Mouse (Mus musculus): ENCODE data around the gene Gm10972. TPM values are rescaled to one million over a fixed set of nuclear protein-coding genes. Genes with fewer than 3 reads are reported as not detected.
"Not testable (repeated sequence)": the region's sequence is repeated elsewhere in the genome, so short reads cannot be mapped to it uniquely, and the experiment has no call there.

Gm10972 gene
- polyA plus RNA-seq, 1 experiment from 2014 or later, result not detected

DNA sequence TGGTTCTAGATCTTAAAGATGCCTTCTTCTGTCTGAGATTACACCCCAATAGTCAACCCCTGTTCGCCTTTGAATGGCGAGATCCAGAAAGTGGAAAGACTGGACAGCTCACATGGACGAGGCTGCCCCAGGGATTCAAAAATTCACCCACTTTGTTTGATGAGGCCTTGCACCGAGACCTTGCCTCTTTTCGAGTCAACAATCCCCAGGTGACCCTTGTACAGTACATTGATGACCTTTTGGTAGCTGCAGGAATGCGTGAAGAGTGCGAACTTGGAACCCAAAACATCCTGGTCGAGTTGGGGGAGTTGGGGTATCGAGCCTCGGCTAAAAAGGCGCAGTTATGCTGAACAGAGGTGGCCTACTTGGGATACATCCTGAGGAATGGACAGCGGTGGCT is 37.1 kb downstream of the Gm10972 start:
- H3K4me3 ChIP-seq (replicated peaks; ENCODE audit: low read length); H3K9me3 ChIP-seq (ENCODE audit: control insufficient read depth, low read length); H3K4me1 ChIP-seq (replicated peaks; ENCODE audit: control insufficient read depth, insufficient read depth, low read length); H3K27ac ChIP-seq; H3K27me3 ChIP-seq (ENCODE audit: control insufficient read depth, insufficient read depth, low read length); H3K9ac ChIP-seq; H3K4me2 ChIP-seq (replicated peaks); H3K36me3 ChIP-seq (replicated peaks; ENCODE audit: control insufficient read depth, insufficient read depth); DNase-seq (ENCODE audit: low spot score); ATAC-seq (ENCODE audit: low FRiP score): not testable (repeated sequence)
- WGBS, result 92% methylated on average over 12 of the region's 12 CpGs

DNA sequence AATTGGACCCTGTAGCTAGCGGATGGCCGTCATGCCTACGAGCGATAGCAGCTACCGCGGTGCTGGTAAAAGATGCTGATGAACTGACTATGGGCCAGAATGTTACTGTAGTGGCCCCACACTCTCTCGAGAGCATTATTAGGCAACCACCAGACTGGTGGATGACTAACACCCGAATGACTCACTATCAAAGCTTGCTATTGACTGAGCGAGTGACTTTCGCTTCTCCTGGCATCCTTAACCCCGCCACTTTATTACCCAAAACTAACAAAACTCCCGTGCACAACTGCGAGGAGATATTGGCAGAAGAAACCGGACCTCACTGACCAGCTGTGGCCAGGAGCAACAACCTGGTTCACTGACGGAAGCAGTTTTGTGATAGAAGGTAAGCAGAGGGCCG is 37.9 kb downstream of the Gm10972 start:
- Histone ChIP-seq H3K27me3 (ENCODE audit: control insufficient read depth, insufficient read depth, low read length) (no peaks in the 10 kb centered on the region), H3K9ac (no peak overlapping the region), H3K4me1 (replicated peaks; ENCODE audit: control insufficient read depth, insufficient read depth, low read length) (no peaks in the 10 kb centered on the region), H3K36me3 (replicated peaks; ENCODE audit: control insufficient read depth, insufficient read depth) (no peaks in the 10 kb centered on the region), H3K27ac (no peak overlapping the region), H3K4me3 (replicated peaks; ENCODE audit: low read length) (no peak overlapping the region), H3K9me3 (ENCODE audit: control insufficient read depth, low read length) (no peaks in the 10 kb centered on the region), H3K4me2 (replicated peaks) (no peak overlapping the region)
- no peak for DNase-seq (ENCODE audit: low spot score)
- no peak for ATAC-seq (ENCODE audit: low FRiP score)
- 94% methylated on average over 16 of the region's 16 CpGs for WGBS

DNA sequence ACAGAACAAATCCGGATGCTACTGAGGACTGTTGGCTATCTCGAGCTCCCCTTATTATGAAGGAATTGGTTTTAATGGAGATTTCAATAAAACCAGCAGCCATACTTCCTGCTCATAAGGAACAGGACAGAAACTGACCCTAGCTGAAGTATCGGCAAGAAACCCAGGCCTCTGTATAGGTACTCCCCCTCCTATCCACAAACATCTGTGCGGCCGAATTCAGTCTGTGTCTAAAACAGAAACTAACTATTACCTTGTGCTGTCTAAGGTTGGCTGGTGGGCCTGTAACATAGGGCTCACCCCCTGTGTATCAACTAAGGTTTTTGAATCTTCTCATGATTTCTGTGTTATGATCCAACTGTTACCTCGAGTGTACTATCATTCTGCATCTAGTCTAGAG is 40.7 kb downstream of the Gm10972 start:
- H3K36me3 ChIP-seq (replicated peaks; ENCODE audit: control insufficient read depth, insufficient read depth), result no peaks in the 10 kb centered on the region
- H3K4me1 ChIP-seq (replicated peaks; ENCODE audit: control insufficient read depth, insufficient read depth, low read length), result no peaks in the 10 kb centered on the region
- 90% methylated on average over 6 of the region's 6 CpGs for WGBS
- H3K27me3 ChIP-seq (ENCODE audit: control insufficient read depth, insufficient read depth, low read length), result no peaks in the 10 kb centered on the region
- DNase-seq (ENCODE audit: low spot score) (no peak), ATAC-seq (ENCODE audit: low FRiP score) (no peak)
- no peak overlapping the region for H3K27ac ChIP-seq
- H3K4me3 ChIP-seq (replicated peaks; ENCODE audit: low read length), result no peak overlapping the region
- no peak overlapping the region for H3K9ac ChIP-seq
- H3K9me3 ChIP-seq (ENCODE audit: control insufficient read depth, low read length), result no peaks in the 10 kb centered on the region
- no peak overlapping the region for H3K4me2 ChIP-seq (replicated peaks)

DNA sequence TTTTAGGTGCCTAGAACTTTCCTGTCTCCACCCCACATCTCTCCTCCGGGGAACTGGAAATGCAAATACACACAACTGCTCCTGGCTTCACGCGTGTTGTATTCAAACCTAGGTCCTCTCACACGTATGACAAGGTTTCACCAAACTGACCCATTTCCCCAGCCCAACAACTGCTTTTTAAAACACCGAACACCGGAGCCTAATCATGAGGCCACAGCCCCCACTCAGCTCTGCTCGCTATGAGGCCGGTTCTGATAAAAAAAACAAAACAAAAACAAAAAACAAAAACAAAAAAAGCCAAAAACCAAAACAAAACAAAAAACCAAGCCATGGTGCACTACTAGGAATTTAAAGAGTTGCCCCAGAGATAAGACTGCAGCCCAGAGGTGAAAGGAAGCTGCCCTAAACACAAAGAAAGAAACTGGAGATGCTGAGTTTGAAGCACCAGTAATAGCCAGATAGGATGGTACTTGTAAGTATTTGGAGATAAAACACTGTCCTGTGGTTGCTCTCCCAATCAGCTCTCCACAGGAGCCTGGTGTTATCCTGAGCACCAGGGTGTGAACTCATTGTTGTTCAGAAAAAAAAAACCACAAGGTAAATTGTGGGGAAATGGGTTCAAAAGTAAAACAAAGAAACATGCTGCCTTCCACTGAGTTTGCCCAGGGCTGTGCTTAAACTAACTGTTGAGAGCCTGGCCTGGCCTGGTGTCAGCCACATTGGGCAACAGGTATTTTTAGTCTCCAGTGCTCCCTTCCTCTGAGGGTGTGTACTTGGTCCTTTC is 43.3 kb downstream of the Gm10972 start:
- not testable (repeated sequence) for H3K4me3 ChIP-seq (replicated peaks; ENCODE audit: low read length); H3K27ac ChIP-seq; H3K9me3 ChIP-seq (ENCODE audit: control insufficient read depth, low read length); ATAC-seq (ENCODE audit: low FRiP score); DNase-seq (ENCODE audit: low spot score); H3K4me1 ChIP-seq (replicated peaks; ENCODE audit: control insufficient read depth, insufficient read depth, low read length); H3K9ac ChIP-seq; H3K27me3 ChIP-seq (ENCODE audit: control insufficient read depth, insufficient read depth, low read length); H3K36me3 ChIP-seq (replicated peaks; ENCODE audit: control insufficient read depth, insufficient read depth); H3K4me2 ChIP-seq (replicated peaks)
- WGBS, result 93% methylated on average over 8 of the region's 8 CpGs

DNA sequence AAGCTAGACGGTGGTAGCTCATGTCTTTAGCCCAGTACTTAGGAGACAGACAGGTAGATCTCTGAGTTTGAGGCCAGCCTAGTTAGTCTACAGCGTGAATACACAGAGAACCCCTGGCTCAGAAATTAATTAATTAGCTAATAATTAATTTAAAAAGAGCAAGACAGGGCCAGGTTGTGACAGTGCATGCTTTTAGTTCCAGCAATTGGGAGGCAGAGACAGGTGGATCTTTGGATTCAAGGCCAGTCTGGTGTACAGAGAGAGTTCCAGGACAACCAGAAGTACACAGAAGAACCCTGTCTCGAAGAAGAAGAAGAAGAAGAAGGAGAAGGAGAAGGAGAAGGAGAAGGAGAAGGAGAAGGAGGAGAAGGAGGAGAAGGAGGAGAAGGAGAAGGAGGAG is 45.8 kb downstream of the Gm10972 start:
- H3K27me3 ChIP-seq (ENCODE audit: control insufficient read depth, insufficient read depth, low read length), result not testable (repeated sequence)

DNA sequence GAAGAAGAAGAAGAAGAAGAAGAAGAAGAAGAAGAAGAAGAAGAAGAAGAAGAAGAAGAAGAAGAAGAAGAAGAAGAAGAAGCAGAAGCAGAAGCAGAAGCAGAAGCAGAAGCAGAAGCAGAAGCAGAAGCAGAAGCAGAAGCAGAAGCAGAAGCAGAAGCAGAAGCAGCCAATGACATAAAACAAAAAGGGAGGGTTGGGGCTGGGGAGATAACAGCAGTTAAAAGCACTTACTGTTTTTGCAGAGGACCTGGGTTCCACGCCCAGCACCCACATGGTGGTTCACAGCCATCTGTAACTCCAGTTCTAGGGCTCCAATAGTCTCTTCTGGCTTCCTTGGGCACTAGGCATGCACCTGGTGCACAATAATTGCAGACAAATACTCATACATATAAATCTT is 46.3 kb downstream of the Gm10972 start:
- DNase-seq (ENCODE audit: low spot score); ATAC-seq (ENCODE audit: low FRiP score); H3K4me2 ChIP-seq (replicated peaks); H3K9ac ChIP-seq; H3K36me3 ChIP-seq (replicated peaks; ENCODE audit: control insufficient read depth, insufficient read depth); H3K27ac ChIP-seq; H3K4me3 ChIP-seq (replicated peaks; ENCODE audit: low read length); H3K27me3 ChIP-seq (ENCODE audit: control insufficient read depth, insufficient read depth, low read length); H3K4me1 ChIP-seq (replicated peaks; ENCODE audit: control insufficient read depth, insufficient read depth, low read length); H3K9me3 ChIP-seq (ENCODE audit: control insufficient read depth, low read length): not testable (repeated sequence)
- 65% methylated on average over 1 of the region's 1 CpGs for WGBS

More for the DNA sequence above, 45.8 kb downstream of the Gm10972 start:
- not testable (repeated sequence) for H3K4me1 ChIP-seq (replicated peaks; ENCODE audit: control insufficient read depth, insufficient read depth, low read length); H3K9me3 ChIP-seq (ENCODE audit: control insufficient read depth, low read length); H3K4me2 ChIP-seq (replicated peaks); DNase-seq (ENCODE audit: low spot score); H3K36me3 ChIP-seq (replicated peaks; ENCODE audit: control insufficient read depth, insufficient read depth); H3K9ac ChIP-seq; ATAC-seq (ENCODE audit: low FRiP score); H3K4me3 ChIP-seq (replicated peaks; ENCODE audit: low read length); H3K27ac ChIP-seq
- 84% methylated on average over 3 of the region's 3 CpGs for WGBS

DNA sequence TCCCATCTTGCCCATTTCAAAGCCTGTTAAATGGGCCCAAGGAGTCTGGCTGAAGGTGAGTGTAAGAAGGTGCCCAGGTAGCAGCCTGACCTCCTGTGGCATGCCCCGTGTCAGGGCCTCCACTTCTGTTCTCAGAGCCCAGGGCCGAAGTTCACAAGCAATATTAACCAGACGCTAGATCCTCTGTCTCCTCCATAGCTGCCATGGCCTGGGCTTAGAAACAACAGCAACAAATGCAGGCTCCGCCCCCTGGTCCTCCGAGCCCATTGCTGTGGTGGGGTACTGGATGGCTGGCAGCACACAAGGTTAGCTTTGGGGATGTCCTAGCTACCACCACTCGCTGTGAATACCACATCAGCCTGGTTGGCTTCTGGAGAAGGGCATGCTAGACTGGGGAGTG is 47.2 kb downstream of the Gm10972 start:
- DNase-seq (ENCODE audit: low spot score); H3K9ac ChIP-seq; H3K4me2 ChIP-seq (replicated peaks); H3K4me1 ChIP-seq (replicated peaks; ENCODE audit: control insufficient read depth, insufficient read depth, low read length); H3K36me3 ChIP-seq (replicated peaks; ENCODE audit: control insufficient read depth, insufficient read depth); H3K27ac ChIP-seq; H3K4me3 ChIP-seq (replicated peaks; ENCODE audit: low read length); H3K9me3 ChIP-seq (ENCODE audit: control insufficient read depth, low read length); H3K27me3 ChIP-seq (ENCODE audit: control insufficient read depth, insufficient read depth, low read length); ATAC-seq (ENCODE audit: low FRiP score): not testable (repeated sequence)
- WGBS, result 63% methylated on average over 6 of the region's 6 CpGs

DNA sequence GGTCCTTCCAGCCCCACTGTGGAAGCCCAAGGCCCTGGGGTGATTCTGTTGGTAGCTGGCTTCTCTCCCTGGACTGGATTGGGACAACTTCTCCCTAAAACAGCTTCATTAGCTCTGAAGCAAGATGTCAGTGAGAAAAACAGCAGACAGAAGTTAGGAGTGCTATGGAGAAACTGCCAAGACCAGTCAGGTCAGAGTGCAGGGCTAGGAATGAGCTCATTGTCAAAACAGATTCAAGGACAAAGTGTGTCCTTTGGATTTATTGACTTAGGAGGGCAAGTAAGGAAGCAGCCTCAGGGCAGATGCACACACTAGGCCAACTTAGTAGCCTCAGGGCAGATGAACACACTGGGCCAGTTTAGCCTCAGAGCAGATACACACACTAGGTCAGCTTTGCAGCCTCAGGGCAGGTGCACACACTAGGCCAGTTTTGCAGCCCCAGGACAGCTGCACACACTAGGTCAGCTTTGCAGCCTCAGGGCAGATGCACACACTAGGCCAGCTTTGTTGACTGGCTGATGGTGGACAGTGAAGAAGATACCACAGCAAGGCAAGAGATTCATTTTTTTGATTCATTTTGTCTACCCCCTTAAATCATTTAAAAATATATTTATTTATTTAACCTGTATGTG is 47.8 kb downstream of the Gm10972 start:
- Histone ChIP-seq H3K27ac (no peak overlapping the region), H3K9ac (no peak overlapping the region), H3K4me1 (replicated peaks; ENCODE audit: control insufficient read depth, insufficient read depth, low read length) (no peaks in the 10 kb centered on the region), H3K4me3 (replicated peaks; ENCODE audit: low read length) (no peak overlapping the region), H3K4me2 (replicated peaks) (no peak overlapping the region), H3K9me3 (ENCODE audit: control insufficient read depth, low read length) (no peaks in the 10 kb centered on the region), H3K36me3 (replicated peaks; ENCODE audit: control insufficient read depth, insufficient read depth) (no peaks in the 10 kb centered on the region), H3K27me3 (ENCODE audit: control insufficient read depth, insufficient read depth, low read length) (no peaks in the 10 kb centered on the region)
- ATAC-seq (ENCODE audit: low FRiP score), result no peak
- no peak for DNase-seq (ENCODE audit: low spot score)

DNA sequence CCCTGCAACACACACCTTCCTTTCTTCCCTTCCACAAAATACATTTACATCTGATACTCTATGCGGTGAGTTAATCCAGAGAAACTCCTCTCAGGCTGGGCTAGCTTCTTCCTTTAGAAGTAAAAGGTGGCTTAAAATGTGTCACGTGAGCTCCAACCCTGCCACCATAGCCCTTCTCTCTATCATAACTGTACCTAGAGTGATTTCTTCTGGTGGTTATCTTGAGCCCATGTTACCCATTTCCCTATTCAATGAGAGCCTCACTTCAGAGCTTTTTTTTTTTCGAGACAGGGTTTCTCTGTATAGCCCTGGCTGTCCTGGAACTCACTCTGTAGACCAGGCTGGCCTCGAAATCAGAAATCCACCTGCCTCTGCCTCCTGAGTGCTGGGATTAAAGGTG is 48.8 kb downstream of the Gm10972 start:
- not testable (repeated sequence) for H3K9ac ChIP-seq; H3K9me3 ChIP-seq (ENCODE audit: control insufficient read depth, low read length); DNase-seq (ENCODE audit: low spot score); H3K4me1 ChIP-seq (replicated peaks; ENCODE audit: control insufficient read depth, insufficient read depth, low read length); H3K27me3 ChIP-seq (ENCODE audit: control insufficient read depth, insufficient read depth, low read length); H3K4me3 ChIP-seq (replicated peaks; ENCODE audit: low read length); ATAC-seq (ENCODE audit: low FRiP score); H3K27ac ChIP-seq; H3K36me3 ChIP-seq (replicated peaks; ENCODE audit: control insufficient read depth, insufficient read depth); H3K4me2 ChIP-seq (replicated peaks)
- WGBS, result 90% methylated on average over 4 of the region's 4 CpGs
